Mouse (Mus musculus) myocyte (in vitro differentiated cells): ENCODE data around the gene Psmd12.
"Not testable (repeated sequence)": the region's sequence is repeated elsewhere in the genome, so short reads cannot be mapped to it uniquely, and the experiment has no call there.

ENCODE experiments used
- E2F4 ChIP-seq: IDR thresholded peaks from one replicate; pipeline ENCODE4 v1.6.1; 2011; ENCODE audit warnings: mild to moderate bottlenecking, control low read depth, moderate library complexity; ENCODE audit not compliant: insufficient read depth
- MYOD1 ChIP-seq, 3 experiments: IDR thresholded peaks; one replicate each; pipeline ENCODE4 v1.6.1; 2011; ENCODE audit warnings: control low read depth in 2 of 3, low read depth in 2 of 3, mild to moderate bottlenecking in 2 of 3, moderate library complexity in 1 of 3; ENCODE audit not compliant: insufficient read length in 2 of 3, control insufficient read depth in 1 of 3
- POLR2A ChIP-seq: IDR thresholded peaks from one replicate; pipeline ENCODE4 v1.6.1; 2011; ENCODE audit warnings: low read depth, mild to moderate bottlenecking, control low read depth, moderate library complexity; ENCODE audit not compliant: insufficient read length
- POLR2AphosphoS2 ChIP-seq: IDR thresholded peaks from one replicate; pipeline ENCODE4 v1.6.1; 2011; ENCODE audit warnings: low read depth, control low read depth; ENCODE audit not compliant: insufficient read length
- TCF12 ChIP-seq: IDR thresholded peaks from one replicate; pipeline ENCODE4 v1.6.1; 2011; ENCODE audit warnings: mild to moderate bottlenecking, control low read depth; ENCODE audit not compliant: poor library complexity, insufficient read depth, severe bottlenecking

- not testable (repeated sequence) for TF ChIP-seq POLR2A; TCF12; MYOD1 (IDR thresholded peaks at IDR 0.05; ENCODE audit: control insufficient read depth in 1 of 3, insufficient read length in 2 of 3, low read depth in 2 of 3); POLR2AphosphoS2; E2F4
Observed at GRCm38 (mm10) chr11:107504364-107504763, 25.1 kb downstream of the Psmd12 start.
